Mouse (Mus musculus): ENCODE results near the gene Gnao1. TPM values are rescaled to one million over a fixed set of nuclear protein-coding genes. Genes with fewer than 3 reads are reported as not detected.

Gnao1 gene
- polyA plus RNA-seq, 1 experiment from 2014 or later = 38.9 TPM

- ATAC-seq (ENCODE audit: low FRiP score) (no peak), DNase-seq (ENCODE audit: low spot score) (no peak)
- no peak overlapping the region for H3K9ac ChIP-seq (ENCODE audit: low read depth, low read length)
- H3K36me3 ChIP-seq (ENCODE audit: control insufficient read depth, insufficient read depth, low read length) = no peaks in the 10 kb centered on the region
- WGBS = 75% methylated on average over 3 of the region's 3 CpGs
- H3K9me3 ChIP-seq (ENCODE audit: control insufficient read depth, low read length) = no peaks in the 10 kb centered on the region
- H3K27me3 ChIP-seq (ENCODE audit: control insufficient read depth, insufficient read depth, low read length) = no peaks in the 10 kb centered on the region
- no peak overlapping the region for H3K27ac ChIP-seq (ENCODE audit: low read depth, low read length)
- H3K4me3 ChIP-seq (ENCODE audit: low read depth, low read length) = no peak overlapping the region
- H3K4me2 ChIP-seq (replicated peaks; ENCODE audit: low read depth, low read length) = no peak overlapping the region
- H3K4me1 ChIP-seq (replicated peaks; ENCODE audit: control insufficient read depth, insufficient read depth, low read length) = no peaks in the 10 kb centered on the region; the same call in 1 of the 2 replicates
Observed at GRCm38 (mm10) chr8:93893556-93893955, 83.8 kb downstream of the Gnao1 start.

DNA sequence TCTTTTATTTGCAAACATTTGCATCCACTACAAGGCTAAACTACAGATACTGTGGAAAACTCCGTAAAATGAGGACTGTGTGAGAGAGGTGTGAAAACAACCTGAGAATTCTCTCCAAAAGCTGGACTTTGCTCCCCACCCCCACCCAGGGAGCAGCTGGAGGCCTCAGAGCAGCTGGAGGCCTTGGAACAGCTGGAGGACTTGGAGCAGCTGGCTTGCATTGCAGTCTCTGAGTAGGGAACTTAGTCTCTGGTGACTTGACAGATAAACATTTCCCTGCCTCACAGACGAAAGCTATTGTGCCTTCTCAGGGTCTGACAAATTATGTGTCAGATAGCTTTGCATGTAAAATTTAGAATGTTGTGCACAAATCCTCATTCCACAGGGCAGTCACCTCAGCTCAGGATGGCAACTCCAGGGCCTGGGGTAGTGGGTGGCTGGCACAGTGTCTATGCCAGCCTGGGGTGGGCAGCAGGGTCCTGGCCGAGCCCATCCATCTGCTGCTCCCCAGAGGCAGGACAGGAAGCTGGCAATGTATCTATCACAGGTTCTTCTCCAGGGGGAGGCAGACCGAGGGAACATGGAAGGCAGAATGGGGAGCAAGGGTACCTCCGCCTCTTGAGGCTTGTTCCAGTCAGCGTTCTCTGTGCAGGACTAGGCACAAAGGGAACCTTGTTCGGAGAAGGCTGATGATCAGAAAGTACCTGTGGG lies 87.2 kb downstream of the Gnao1 start:
- Histone ChIP-seq H3K27ac (ENCODE audit: low read depth, low read length) (no peak overlapping the region), H3K4me2 (replicated peaks; ENCODE audit: low read depth, low read length) (no peak overlapping the region), H3K9me3 (ENCODE audit: control insufficient read depth, low read length) (no peaks in the 10 kb centered on the region), H3K4me3 (ENCODE audit: low read depth, low read length) (no peak overlapping the region), H3K36me3 (ENCODE audit: control insufficient read depth, insufficient read depth, low read length) (no peaks in the 10 kb centered on the region), H3K9ac (ENCODE audit: low read depth, low read length) (no peak overlapping the region), H3K4me1 (replicated peaks; ENCODE audit: control insufficient read depth, insufficient read depth, low read length) (no peaks in the 10 kb centered on the region), H3K27me3 (ENCODE audit: control insufficient read depth, insufficient read depth, low read length) (no peaks in the 10 kb centered on the region)
- DNase-seq (ENCODE audit: low spot score) = no peak
- no peak for ATAC-seq (ENCODE audit: low FRiP score)
- WGBS = 82% methylated on average over 7 of the region's 7 CpGs

GRCm38 (mm10) chr8:93898570-93898969 lies 88.8 kb downstream of the Gnao1 start:
- DNase-seq (ENCODE audit: low spot score) = no peak
- no peaks in the 10 kb centered on the region for H3K4me1 ChIP-seq (replicated peaks; ENCODE audit: control insufficient read depth, insufficient read depth, low read length)
- H3K9me3 ChIP-seq (ENCODE audit: control insufficient read depth, low read length) = no peaks in the 10 kb centered on the region
- WGBS = 86% methylated on average over 4 of the region's 4 CpGs
- ATAC-seq (ENCODE audit: low FRiP score) = no peak
- H3K4me2 ChIP-seq (replicated peaks; ENCODE audit: low read depth, low read length) = no peak overlapping the region
- no peak overlapping the region for H3K9ac ChIP-seq (ENCODE audit: low read depth, low read length)
- no peak overlapping the region for H3K4me3 ChIP-seq (ENCODE audit: low read depth, low read length)
- no peak overlapping the region for H3K27ac ChIP-seq (ENCODE audit: low read depth, low read length)
- H3K27me3 ChIP-seq (ENCODE audit: control insufficient read depth, insufficient read depth, low read length) = no peaks in the 10 kb centered on the region
- H3K36me3 ChIP-seq (ENCODE audit: control insufficient read depth, insufficient read depth, low read length) = no peaks in the 10 kb centered on the region

DNA sequence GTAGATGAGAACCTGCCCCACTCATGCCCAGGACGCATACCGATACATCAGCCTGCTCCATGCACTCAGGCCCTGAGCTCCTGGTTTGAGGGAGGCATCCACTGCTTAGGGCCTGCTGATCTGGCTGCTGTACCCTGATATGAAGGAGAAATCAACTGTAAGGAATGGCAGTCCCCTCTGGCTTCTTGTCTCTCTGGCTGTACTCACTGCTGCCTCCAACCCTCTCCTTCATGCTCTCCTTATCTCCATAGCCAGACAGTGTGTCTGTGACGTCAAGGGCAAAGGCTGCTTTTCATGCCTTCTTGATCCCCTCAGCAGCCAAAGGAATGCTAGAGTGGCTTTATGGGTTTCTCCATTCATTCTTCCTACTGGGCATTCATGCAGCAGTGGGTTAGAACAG lies 92.3 kb downstream of the Gnao1 start:
- Histone ChIP-seq H3K4me1 (replicated peaks; ENCODE audit: control insufficient read depth, insufficient read depth, low read length) (no peaks in the 10 kb centered on the region), H3K4me2 (replicated peaks; ENCODE audit: low read depth, low read length) (no peak overlapping the region), H3K27me3 (ENCODE audit: control insufficient read depth, insufficient read depth, low read length) (no peaks in the 10 kb centered on the region), H3K27ac (ENCODE audit: low read depth, low read length) (no peak overlapping the region), H3K9ac (ENCODE audit: low read depth, low read length) (no peak overlapping the region), H3K9me3 (ENCODE audit: control insufficient read depth, low read length) (no peaks in the 10 kb centered on the region), H3K4me3 (ENCODE audit: low read depth, low read length) (no peak overlapping the region), H3K36me3 (ENCODE audit: control insufficient read depth, insufficient read depth, low read length) (no peaks in the 10 kb centered on the region)
- WGBS = 82% methylated on average over 3 of the region's 3 CpGs
- no peak for DNase-seq (ENCODE audit: low spot score)
- ATAC-seq (ENCODE audit: low FRiP score) = no peak

DNA sequence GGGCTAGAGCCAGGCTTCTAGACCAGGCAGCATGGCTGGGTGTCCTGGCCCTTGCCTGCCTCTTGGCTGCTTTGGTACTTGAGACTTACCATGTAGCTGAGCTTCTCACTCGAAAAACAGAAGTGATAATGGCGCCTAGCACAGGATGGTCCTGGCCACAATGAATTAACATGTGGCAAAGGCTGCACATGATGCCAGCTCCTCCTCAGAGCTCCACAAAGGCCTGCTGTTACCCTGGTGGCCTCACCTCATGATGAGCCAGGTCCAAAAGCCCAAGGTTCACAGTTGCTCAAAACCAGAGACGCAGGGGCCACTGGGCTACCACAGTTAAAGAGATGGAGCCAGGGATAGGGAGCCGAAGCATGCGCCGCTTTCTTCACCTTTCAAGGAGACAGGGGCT lies 97.2 kb downstream of the Gnao1 start:
- Histone ChIP-seq H3K9ac (ENCODE audit: low read depth, low read length) (no peak overlapping the region), H3K9me3 (ENCODE audit: control insufficient read depth, low read length) (no peaks in the 10 kb centered on the region), H3K4me3 (ENCODE audit: low read depth, low read length) (no peak overlapping the region), H3K36me3 (ENCODE audit: control insufficient read depth, insufficient read depth, low read length) (no peaks in the 10 kb centered on the region), H3K27me3 (ENCODE audit: control insufficient read depth, insufficient read depth, low read length) (no peaks in the 10 kb centered on the region), H3K27ac (ENCODE audit: low read depth, low read length) (no peak overlapping the region), H3K4me2 (replicated peaks; ENCODE audit: low read depth, low read length) (no peak overlapping the region), H3K4me1 (replicated peaks; ENCODE audit: control insufficient read depth, insufficient read depth, low read length) (peaks cover 3% of the 10 kb centered on the region; the same call in 1 of the 2 replicates)
- no peak for ATAC-seq (ENCODE audit: low FRiP score)
- no peak for DNase-seq (ENCODE audit: low spot score)
- 94% methylated on average over 6 of the region's 6 CpGs for whole genome bisulfite sequencing

DNA sequence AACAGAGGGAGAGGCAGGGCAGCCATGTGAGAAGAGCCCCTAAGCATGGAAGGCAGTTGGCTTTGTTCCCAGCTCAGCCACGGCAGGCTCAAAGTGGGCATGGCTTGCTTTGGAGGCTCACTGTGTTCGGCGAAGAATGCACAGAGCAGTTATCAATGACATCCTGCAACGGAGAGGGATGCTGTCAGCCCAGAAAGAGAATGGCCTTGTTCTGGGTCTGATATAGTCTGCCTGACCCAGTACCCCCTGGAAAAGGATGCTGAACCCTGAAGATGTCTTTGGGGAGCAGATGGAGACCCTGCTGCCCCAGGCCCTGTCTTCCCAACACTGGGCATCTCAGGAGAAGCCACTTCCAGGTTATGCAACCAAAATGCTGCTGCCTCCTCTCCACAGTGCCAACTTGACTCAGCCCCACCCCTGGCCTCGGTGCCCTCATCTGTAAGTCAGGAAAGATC lies 98.2 kb downstream of the Gnao1 start:
- Histone ChIP-seq H3K4me2 (replicated peaks; ENCODE audit: low read depth, low read length) (no peak overlapping the region), H3K27me3 (ENCODE audit: control insufficient read depth, insufficient read depth, low read length) (no peaks in the 10 kb centered on the region), H3K9me3 (ENCODE audit: control insufficient read depth, low read length) (no peaks in the 10 kb centered on the region), H3K36me3 (ENCODE audit: control insufficient read depth, insufficient read depth, low read length) (no peaks in the 10 kb centered on the region), H3K4me1 (replicated peaks; ENCODE audit: control insufficient read depth, insufficient read depth, low read length) (peaks cover 3% of the 10 kb centered on the region; the same call in 1 of the 2 replicates), H3K4me3 (ENCODE audit: low read depth, low read length) (no peak overlapping the region), H3K27ac (ENCODE audit: low read depth, low read length) (0 out of 2 replicates have a peak overlapping the region, but pooled peaks have one; percentile 7), H3K9ac (ENCODE audit: low read depth, low read length) (no peak overlapping the region)
- DNase-seq (ENCODE audit: low spot score) (no peak), ATAC-seq (ENCODE audit: low FRiP score) (peak; percentile 23; the same call in 1 of the 2 replicates)
- 49% methylated on average over 5 of the region's 5 CpGs for WGBS

DNA sequence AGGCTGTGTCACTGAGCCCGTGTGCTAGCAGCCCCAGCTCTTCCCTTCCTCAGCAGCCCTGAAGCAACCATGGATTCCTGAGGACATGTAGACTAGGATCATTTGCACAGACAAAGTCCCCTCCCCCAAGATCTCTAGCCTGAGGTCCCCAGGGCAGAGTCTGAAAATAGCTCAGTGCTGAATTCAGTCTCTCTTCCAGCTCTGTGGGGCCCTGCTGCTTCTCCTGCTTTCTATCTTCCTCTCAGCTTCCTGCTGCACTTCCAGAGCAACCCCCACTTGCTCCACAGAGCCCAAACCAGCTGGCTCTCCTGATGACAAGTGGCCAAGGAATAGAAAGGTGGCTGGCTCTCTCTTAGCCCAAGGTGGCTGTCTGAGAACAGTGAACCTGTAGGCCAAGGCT lies 98.8 kb downstream of the Gnao1 start:
- Histone ChIP-seq H3K27ac (ENCODE audit: low read depth, low read length) (no peak overlapping the region), H3K27me3 (ENCODE audit: control insufficient read depth, insufficient read depth, low read length) (no peaks in the 10 kb centered on the region), H3K9ac (ENCODE audit: low read depth, low read length) (no peak overlapping the region), H3K9me3 (ENCODE audit: control insufficient read depth, low read length) (no peaks in the 10 kb centered on the region), H3K4me2 (replicated peaks; ENCODE audit: low read depth, low read length) (no peak overlapping the region), H3K36me3 (ENCODE audit: control insufficient read depth, insufficient read depth, low read length) (no peaks in the 10 kb centered on the region), H3K4me3 (ENCODE audit: low read depth, low read length) (no peak overlapping the region), H3K4me1 (replicated peaks; ENCODE audit: control insufficient read depth, insufficient read depth, low read length) (peaks cover 3% of the 10 kb centered on the region; the same call in 1 of the 2 replicates)
- no peak for DNase-seq (ENCODE audit: low spot score)
- no peak for ATAC-seq (ENCODE audit: low FRiP score)
- 50% methylated on average over 1 of the region's 1 CpGs for WGBS

- Histone ChIP-seq H3K9me3 (ENCODE audit: control insufficient read depth, low read length) (no peaks in the 10 kb centered on the region), H3K27me3 (ENCODE audit: control insufficient read depth, insufficient read depth, low read length) (no peaks in the 10 kb centered on the region), H3K4me3 (ENCODE audit: low read depth, low read length) (no peak overlapping the region), H3K27ac (ENCODE audit: low read depth, low read length) (no peak overlapping the region), H3K9ac (ENCODE audit: low read depth, low read length) (no peak overlapping the region), H3K36me3 (ENCODE audit: control insufficient read depth, insufficient read depth, low read length) (no peaks in the 10 kb centered on the region), H3K4me2 (replicated peaks; ENCODE audit: low read depth, low read length) (no peak overlapping the region), H3K4me1 (replicated peaks; ENCODE audit: control insufficient read depth, insufficient read depth, low read length) (peaks cover 7% of the 10 kb centered on the region)
- no peak for DNase-seq (ENCODE audit: low spot score)
- 79% methylated on average over 7 of the region's 7 CpGs for WGBS
- ATAC-seq (ENCODE audit: low FRiP score) = no peak
Observed at GRCm38 (mm10) chr8:93911715-93912555, 102.2 kb downstream of the Gnao1 start.
